In the genomic region with DNA sequence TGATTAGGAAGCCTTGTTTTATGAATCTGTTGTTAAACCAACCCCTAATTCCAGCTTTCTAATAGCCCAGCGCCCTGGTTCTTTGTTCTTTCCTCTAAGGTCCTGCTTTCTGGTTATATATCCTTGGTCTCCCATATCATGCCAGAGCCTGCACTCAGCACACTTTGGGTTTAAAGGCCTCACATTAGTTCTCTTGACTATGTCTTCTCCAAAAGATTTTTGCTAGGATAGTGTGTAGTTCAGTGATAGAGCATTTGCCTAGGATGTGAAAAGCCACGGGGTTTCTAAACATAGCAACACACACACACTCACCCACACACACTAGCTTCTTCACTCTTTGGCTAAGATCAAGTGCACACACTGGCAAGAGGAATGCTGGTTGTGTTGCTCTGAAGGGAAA, we compare ENCODE assay signal across 8 mouse cellular contexts.
DNase-seq lines count a peak whose midpoint lies in the region; ATAC-seq and TF ChIP-seq lines count a peak whose summit lies in the region.

No protein-coding gene starts in this region.

- no peaks in the 10 kb centered on the region for H3K27me3 ChIP-seq in kidney, adult 2 months (replicated peaks; ENCODE audit: control insufficient read depth, insufficient read depth, low read length)
- H3K27me3 ChIP-seq in forebrain, embryonic 10.5 days (ENCODE audit: poor library complexity, severe bottlenecking): peaks cover 13% of the 10 kb centered on the region
- H3K27me3 ChIP-seq in midbrain, embryonic 13.5 days: no peaks in the 10 kb centered on the region

- no peak overlapping the region for H3K27ac ChIP-seq in kidney, adult 2 months (ENCODE audit: insufficient read depth, low read depth, low read length)
- H3K27ac ChIP-seq in forebrain, embryonic 10.5 days: peak overlapping the region; percentile 94
- peak overlapping the region; percentile 95 for H3K27ac ChIP-seq in midbrain, embryonic 13.5 days

- 30% methylated on average over 2 of the region's 2 CpGs for WGBS in kidney, adult 2 months
- 31% methylated on average over 2 of the region's 2 CpGs for WGBS in forebrain, embryonic 10.5 days
- WGBS in midbrain, embryonic 13.5 days: 5% methylated on average over 2 of the region's 2 CpGs

- peak; percentile 6 for DNase-seq in kidney, postnatal 10 days
- DNase-seq in kidney, adult 2 months: no peak
- no peak for DNase-seq in forebrain, embryonic 10.5 days (ENCODE audit: extremely low spot score, low spot score)
- DNase-seq in hindlimb bud, embryonic 11.5 days (ENCODE audit: extremely low spot score, low read depth, low spot score): peak; percentile 26
- DNase-seq in spleen, adult 18-20 months: no peak
- DNase-seq in gastrocnemius, postnatal 4 days (ENCODE audit: low spot score in 2 of 2): no peak
- DNase-seq in spleen, postnatal 4 days (ENCODE audit: low spot score in 2 of 2): no peak

- no peak overlapping the region for H3K4me3 ChIP-seq in kidney, adult 2 months (ENCODE audit: insufficient read depth, low read depth, low read length)
- H3K4me3 ChIP-seq in forebrain, embryonic 10.5 days: peak overlapping the region; percentile 65
- peak overlapping the region; percentile 53 for H3K4me3 ChIP-seq in midbrain, embryonic 13.5 days (replicated peaks)

- no peaks in the 10 kb centered on the region for H3K4me1 ChIP-seq in kidney, adult 2 months (ENCODE audit: control insufficient read depth, insufficient read depth, low read length)
- H3K4me1 ChIP-seq in forebrain, embryonic 10.5 days: peaks cover 21% of the 10 kb centered on the region
- H3K4me1 ChIP-seq in midbrain, embryonic 13.5 days (replicated peaks): peaks cover 17% of the 10 kb centered on the region

- TF ChIP-seq CTCF in kidney, adult 2 months (conservative IDR thresholded peaks at IDR 0.05; ENCODE audit: insufficient read depth, insufficient read length, low read depth, low read length): no peak

- no peaks in the 10 kb centered on the region for H3K36me3 ChIP-seq in kidney, adult 2 months (ENCODE audit: control insufficient read depth, insufficient read depth, low read length)
- H3K36me3 ChIP-seq in forebrain, embryonic 10.5 days (replicated peaks): no peaks in the 10 kb centered on the region; the same call in 1 of the 2 replicates
- no peaks in the 10 kb centered on the region for H3K36me3 ChIP-seq in midbrain, embryonic 13.5 days

- TF ChIP-seq POLR2A in kidney, adult 2 months (IDR thresholded peaks at IDR 0.05; ENCODE audit: low read depth, low read length): no peak

- H3K9ac ChIP-seq in midbrain, embryonic 13.5 days (replicated peaks): peak overlapping the region; percentile 79

- ATAC-seq in midbrain, embryonic 13.5 days: peak; percentile 55

- H3K4me2 ChIP-seq in midbrain, embryonic 13.5 days (replicated peaks): peak overlapping the region; percentile 73

- H3K9me3 ChIP-seq in forebrain, embryonic 10.5 days: peaks cover 17% of the 10 kb centered on the region; the same call in 1 of the 2 replicates
- H3K9me3 ChIP-seq in midbrain, embryonic 13.5 days: peaks cover 11% of the 10 kb centered on the region; the same call in 1 of the 2 replicates

Comparison
In these comparisons a context has a peak if more than half of its experiments do, and no peak if none do; other contexts are left out.
1. DNase-seq: peak in kidney, postnatal 10 days (single experiment) and hindlimb bud, embryonic 11.5 days (single experiment); none in kidney, adult 2 months (single experiment), forebrain, embryonic 10.5 days (single experiment), spleen, adult 18-20 months (0 of 2), gastrocnemius, postnatal 4 days (0 of 2) and spleen, postnatal 4 days (0 of 2).